Mouse (Mus musculus) liver, adult 2 months (tissue): Measurements from ENCODE around the gene Unk.

Source experiments
- CTCF ChIP-seq: fragments of 200-500 bp; IDR thresholded peaks from 2 replicates; pipeline ENCODE4 v1.5.1; 2011; ENCODE audit warnings: low read depth, low read length, control low read depth
- POLR2A ChIP-seq: fragments of 200-500 bp; IDR thresholded peaks from 2 replicates; pipeline ENCODE4 v1.6.1; 2011; ENCODE audit warnings: low read length, control low read depth; ENCODE audit not compliant: insufficient read depth; ENCODE audit errors: extremely low read depth

DNA sequence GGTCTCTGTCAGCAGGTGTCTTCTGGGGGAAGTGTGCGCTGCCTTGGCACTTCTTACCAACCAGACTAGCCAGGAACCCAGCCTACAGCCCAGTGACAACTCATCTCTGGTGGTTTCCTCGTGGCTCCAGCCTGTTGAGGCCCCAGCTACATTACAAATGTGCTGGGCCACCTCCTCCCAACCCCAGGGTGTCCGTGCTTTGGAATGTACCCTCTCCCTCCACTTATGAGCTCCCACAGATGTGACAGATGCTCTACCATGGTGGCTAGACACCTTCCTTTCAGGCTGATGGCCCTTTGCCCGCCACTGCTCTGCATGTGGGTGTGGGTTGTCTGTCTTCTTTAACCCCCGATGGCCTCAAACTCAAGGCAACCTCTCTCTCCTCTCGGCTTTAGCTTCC, 28.4 kb upstream of the Unk start:
- TF ChIP-seq CTCF = no peak
- no peak for TF ChIP-seq POLR2A
